Mouse (Mus musculus) spleen, adult 18-20 months (tissue): ENCODE data around the gene Ropn1l.

Experiments used
- DNase-seq, 2 experiments: peaks; one replicate each; pipeline ENCODE4 v3.0.0; 2022; ENCODE audit warnings: mixed read lengths in 2 of 2

Ropn1l gene

DNA sequence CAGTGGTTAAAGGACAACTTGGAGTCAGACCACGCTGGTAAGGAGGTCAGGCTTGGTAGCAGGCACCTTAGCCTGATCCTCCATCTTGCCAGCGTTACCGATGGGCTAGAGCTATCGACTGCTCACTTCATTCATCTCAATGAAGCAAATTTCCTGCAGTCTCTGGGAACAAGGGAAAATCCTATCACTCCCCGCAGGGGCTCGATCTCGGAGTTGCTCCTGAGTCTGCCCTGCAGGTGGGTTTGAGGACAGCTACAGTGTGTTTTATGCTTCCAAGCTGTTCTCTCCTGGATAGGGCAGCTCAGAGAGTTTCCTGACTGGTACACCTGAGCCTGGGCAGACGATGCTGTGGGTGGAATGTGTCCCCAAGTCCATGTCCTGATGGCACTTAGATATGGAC, 49.2 kb downstream of the Ropn1l start:
- DNase-seq, result no peak

DNA sequence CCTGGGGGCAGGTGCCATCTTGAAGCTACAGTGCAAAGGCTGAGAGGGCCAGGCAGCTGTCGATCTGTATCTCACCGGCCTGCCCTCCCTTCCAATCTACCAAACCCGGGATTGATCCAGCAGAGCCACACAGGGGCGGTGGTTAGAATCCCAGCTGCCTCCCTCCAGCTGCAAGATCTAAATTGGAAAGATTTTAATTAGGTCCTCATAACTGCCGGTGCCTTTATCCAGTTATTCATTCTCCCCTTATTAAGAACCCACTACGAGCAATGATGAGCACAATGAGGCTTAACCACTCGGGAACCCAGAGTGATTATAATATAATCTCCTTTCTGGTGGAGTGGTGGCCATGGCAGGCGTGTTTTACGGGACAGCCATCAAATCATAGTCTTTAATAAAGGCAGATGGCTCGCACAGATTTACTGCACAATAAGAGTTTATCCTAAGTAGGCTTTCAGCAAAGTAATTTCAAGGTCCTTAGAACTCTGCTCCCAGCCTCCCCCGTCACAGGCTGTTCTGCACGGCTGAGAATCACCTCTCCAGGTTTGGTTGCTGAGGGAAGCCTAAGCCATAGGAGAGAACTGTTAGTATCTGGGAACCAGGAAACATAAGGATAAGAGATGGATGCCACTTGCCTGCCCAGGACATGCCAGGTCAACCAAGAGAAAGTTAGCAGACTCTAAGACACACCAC, 51.2 kb downstream of the Ropn1l start:
- no peak for DNase-seq

GRCm38 (mm10) chr15:31400974-31401373, 52.6 kb downstream of the Ropn1l start:
- no peak for DNase-seq

DNA sequence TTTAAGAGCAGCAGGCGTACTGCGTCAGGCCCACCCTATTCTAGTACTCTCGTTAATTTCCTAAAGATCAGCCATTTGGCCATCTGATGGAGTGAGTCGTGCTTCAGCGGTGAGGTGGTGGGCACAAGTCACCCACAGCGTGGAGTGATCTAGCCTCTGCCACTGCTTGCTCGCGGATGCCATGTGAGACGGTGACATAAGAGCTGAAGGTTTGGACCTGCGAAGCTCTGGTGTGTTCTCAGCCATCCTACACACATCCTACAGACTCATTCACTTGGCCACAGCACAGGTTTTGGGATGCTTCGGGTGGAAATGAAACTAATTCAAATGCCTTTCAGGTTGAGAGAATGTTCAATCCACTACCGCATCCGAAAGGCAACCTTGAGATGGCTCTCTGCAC, 54.8 kb downstream of the Ropn1l start:
- no peak for DNase-seq

- no peak for DNase-seq
Observed at GRCm38 (mm10) chr15:31397379-31397778, 56.2 kb downstream of the Ropn1l start.

DNA sequence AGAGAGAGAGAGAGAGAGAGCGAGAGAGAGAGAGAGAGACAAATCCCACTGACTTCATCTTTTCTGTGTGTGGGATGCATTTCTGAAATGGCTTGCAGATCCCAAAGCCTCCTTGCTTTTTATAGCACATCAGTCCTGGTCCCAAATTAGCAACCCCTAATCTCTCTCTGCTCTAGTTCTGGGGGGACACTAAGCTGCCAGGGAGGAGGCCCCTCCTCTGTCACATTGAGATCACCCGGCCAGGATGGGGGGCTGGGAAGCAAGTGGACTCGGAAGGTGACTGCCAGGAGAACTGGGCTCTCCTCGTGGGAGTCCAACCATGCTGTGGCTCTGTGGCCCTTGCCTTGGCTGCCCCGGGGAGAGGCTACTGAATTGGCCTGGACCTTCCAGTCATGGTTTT, 56.8 kb downstream of the Ropn1l start:
- no peak for DNase-seq

DNA sequence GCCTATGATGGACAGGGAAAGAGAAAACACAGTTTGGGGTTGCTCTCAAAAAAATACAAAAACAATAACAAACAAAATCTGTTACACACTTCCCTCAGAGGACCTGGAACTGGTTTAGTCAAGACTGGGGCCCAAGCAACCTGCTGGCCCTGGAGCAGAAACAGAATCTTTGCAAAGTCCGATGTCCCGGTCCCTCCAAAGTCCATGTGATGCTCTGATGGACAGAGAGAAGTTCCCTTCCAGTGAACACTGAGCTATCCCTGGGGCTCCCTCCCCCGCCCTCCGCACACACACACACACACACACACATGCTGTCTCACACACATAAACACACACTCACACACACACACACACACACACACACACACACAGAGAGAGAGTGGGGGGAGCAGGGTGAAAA, 57.6 kb downstream of the Ropn1l start:
- DNase-seq, result no peak

GRCm38 (mm10) chr15:31393402-31393801, 60.1 kb downstream of the Ropn1l start:
- no peak for DNase-seq

- no peak for DNase-seq
Observed at GRCm38 (mm10) chr15:31392705-31393104, 60.8 kb downstream of the Ropn1l start.

DNA sequence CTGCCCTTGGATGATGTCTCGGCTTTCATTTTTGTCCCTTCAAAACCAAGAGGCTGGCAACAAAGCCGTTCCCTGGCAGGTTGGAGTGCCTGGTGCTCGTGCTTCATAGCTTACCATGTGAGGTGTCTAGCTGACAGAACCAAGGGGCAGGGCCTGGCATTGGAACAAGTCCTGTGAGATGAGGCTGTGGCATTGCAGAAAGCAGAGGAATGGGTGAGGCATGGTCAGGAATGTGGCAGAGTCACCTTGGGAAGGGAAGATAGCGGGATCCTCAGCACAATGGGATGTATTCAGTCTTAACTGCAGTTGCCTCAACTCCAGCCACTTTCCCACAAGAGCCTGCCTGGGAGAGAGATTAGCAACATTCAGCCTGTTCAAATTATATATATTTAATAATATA, 61.4 kb downstream of the Ropn1l start:
- DNase-seq, result no peak
